Mouse (Mus musculus) heart, postnatal 0 days (tissue): Measurements from ENCODE around the gene Sowahb.

Source experiments
- CTCF ChIP-seq: IDR thresholded peaks from 2 replicates; pipeline ENCODE4 v1.5.1; 2016; ENCODE audit warnings: antibody characterized with exemption, control low read depth, low read depth
- EP300 ChIP-seq: IDR thresholded peaks from 2 replicates; pipeline ENCODE4 v1.6.1; 2016; ENCODE audit warnings: antibody characterized with exemption, low read depth

- TF ChIP-seq CTCF (no peak), EP300 (no peak)
Measured at GRCm38 (mm10) chr5:93000774-93001757, 43.8 kb downstream of the Sowahb start.
